Mouse (Mus musculus) ES-Bruce4 (cell line): ENCODE measurements at regions not wholly inside any gene's neighbourhood (a gene's known extent, or its start where the extent isn't known, plus 50 kb on each side); places are given as distances from the start of the nearest gene placed in this dataset.
"Not testable (repeated sequence)": the region's sequence is repeated elsewhere in the genome, so short reads cannot be mapped to it uniquely, and the experiment has no call there.

Experiments
- H3K27ac ChIP-seq: 2 replicates; pipeline ENCODE4 v1.5.1; 2012; ENCODE audit warnings: low read length, inconsistent platforms; ENCODE audit not compliant: insufficient read depth
- H3K27me3 ChIP-seq: 2 replicates; pipeline ENCODE4 v1.6.1; 2012; ENCODE audit warnings: mild to moderate bottlenecking, low read length, inconsistent platforms; ENCODE audit not compliant: control insufficient read depth, poor library complexity, insufficient read depth, severe bottlenecking
- H3K36me3 ChIP-seq: 2 replicates; pipeline ENCODE4 v1.6.1; 2012; ENCODE audit warnings: inconsistent platforms, mild to moderate bottlenecking, low read length, moderate library complexity; ENCODE audit not compliant: control insufficient read depth, poor library complexity, insufficient read depth, severe bottlenecking
- H3K4me1 ChIP-seq: one replicate; pipeline ENCODE4 v1.8.1; 2011; ENCODE audit warnings: low read length; ENCODE audit not compliant: control insufficient read depth, insufficient read depth
- H3K4me3 ChIP-seq: 2 replicates; pipeline ENCODE4 v1.5.1; 2011; ENCODE audit warnings: low read depth, mild to moderate bottlenecking, low read length
- H3K9ac ChIP-seq: 2 replicates; pipeline ENCODE4 v1.6.1; 2012; ENCODE audit warnings: low read depth, mild to moderate bottlenecking, inconsistent platforms; ENCODE audit not compliant: poor library complexity, severe bottlenecking
- H3K9me3 ChIP-seq: replicated peaks from 2 replicates; pipeline ENCODE4 v1.6.1; 2012; ENCODE audit warnings: mild to moderate bottlenecking, low read length, inconsistent platforms; ENCODE audit not compliant: control insufficient read depth, poor library complexity, insufficient read depth, severe bottlenecking
- CTCF ChIP-seq: IDR thresholded peaks from one replicate; pipeline ENCODE4 v1.8.1; 2011; ENCODE audit warnings: low read depth, low read length
- EP300 ChIP-seq: IDR thresholded peaks from 2 replicates; pipeline ENCODE4 v1.6.1; 2011; ENCODE audit warnings: low read depth, low read length; ENCODE audit not compliant: insufficient read depth
- POLR2A ChIP-seq: IDR thresholded peaks from one replicate; pipeline ENCODE4 v1.8.1; 2011; ENCODE audit warnings: low read length; ENCODE audit not compliant: insufficient read depth

DNA sequence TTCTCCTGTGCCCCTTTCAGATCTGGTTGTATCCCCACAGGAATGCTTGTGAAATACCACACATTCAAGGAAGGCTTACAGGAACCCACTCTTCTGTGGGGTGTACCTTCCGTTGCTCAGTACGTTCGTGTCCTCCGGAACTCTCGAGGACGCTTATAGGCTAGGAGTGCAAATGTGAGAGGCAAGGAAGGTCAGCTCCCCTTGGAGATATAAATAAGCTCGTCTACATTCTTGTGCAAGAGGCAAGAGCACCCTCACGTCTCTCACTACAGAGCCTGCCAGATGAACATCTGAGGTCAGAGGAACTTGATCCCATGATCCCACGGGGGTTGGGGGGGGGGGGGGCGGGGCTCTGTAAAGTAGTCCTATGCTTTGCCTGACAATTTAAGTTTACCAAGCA is 382.0 kb upstream of the Arid1b start:
- no peak overlapping the region for H3K9ac ChIP-seq
- H3K4me3 ChIP-seq: no peak overlapping the region
- H3K27ac ChIP-seq: no peak overlapping the region
- H3K27me3 ChIP-seq: no peaks in the 10 kb centered on the region
- no peaks in the 10 kb centered on the region for H3K36me3 ChIP-seq
- TF ChIP-seq CTCF (no peak), EP300 (no peak), POLR2A (no peak)
- H3K4me1 ChIP-seq: no peaks in the 10 kb centered on the region
- 0 out of 2 replicates have a peak, but pooled peaks cover 2% of the 10 kb centered on the region for H3K9me3 ChIP-seq

- Histone ChIP-seq H3K4me1 (no peaks in the 10 kb centered on the region), H3K36me3 (no peaks in the 10 kb centered on the region), H3K27me3 (no peaks in the 10 kb centered on the region), H3K4me3 (no peak overlapping the region), H3K27ac (no peak overlapping the region), H3K9me3 (0 out of 2 replicates have a peak, but pooled peaks cover 2% of the 10 kb centered on the region), H3K9ac (no peak overlapping the region)
- no peak for TF ChIP-seq EP300
- no peak for TF ChIP-seq POLR2A
- TF ChIP-seq CTCF: no peak
Observed at GRCm38 (mm10) chr17:4612741-4613140, 381.4 kb upstream of the Arid1b start.

GRCm38 (mm10) chr17:4620361-4620760 is 373.8 kb upstream of the Arid1b start:
- Histone ChIP-seq H3K27ac (no peak overlapping the region), H3K27me3 (no peaks in the 10 kb centered on the region), H3K9ac (no peak overlapping the region), H3K9me3 (no peaks in the 10 kb centered on the region), H3K36me3 (no peaks in the 10 kb centered on the region), H3K4me1 (no peaks in the 10 kb centered on the region), H3K4me3 (no peak overlapping the region)
- TF ChIP-seq CTCF (no peak), POLR2A (no peak), EP300 (no peak)

DNA sequence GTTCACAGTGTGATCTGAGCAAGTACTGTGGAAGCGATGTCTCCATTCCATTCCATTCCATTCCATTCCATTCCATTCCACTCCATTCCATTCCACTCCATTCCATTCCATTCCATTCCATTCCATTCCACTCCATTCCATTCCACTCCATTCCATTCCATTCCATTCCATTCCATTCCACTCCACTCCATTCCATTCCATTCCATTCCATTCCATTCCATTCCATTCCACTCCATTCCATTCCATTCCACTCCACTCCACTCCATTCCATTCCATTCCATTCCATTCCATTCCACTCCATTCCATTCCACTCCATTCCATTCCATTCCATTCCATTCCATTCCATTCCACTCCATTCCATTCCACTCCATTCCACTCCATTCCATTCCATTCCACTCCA is 368.0 kb upstream of the Arid1b start:
- not testable (repeated sequence) for H3K9me3 ChIP-seq, H3K4me1 ChIP-seq, H3K27ac ChIP-seq, H3K36me3 ChIP-seq, H3K9ac ChIP-seq, H3K27me3 ChIP-seq, H3K4me3 ChIP-seq

- Histone ChIP-seq H3K4me1 (no peaks in the 10 kb centered on the region), H3K36me3 (no peaks in the 10 kb centered on the region), H3K9ac (no peak overlapping the region), H3K9me3 (no peaks in the 10 kb centered on the region), H3K4me3 (no peak overlapping the region), H3K27me3 (peaks cover 2% of the 10 kb centered on the region; the same call in 1 of the 2 replicates), H3K27ac (no peak overlapping the region)
- no peak for TF ChIP-seq EP300
- TF ChIP-seq CTCF: no peak
- no peak for TF ChIP-seq POLR2A
Observed at GRCm38 (mm10) chr17:4627542-4627941, 366.6 kb upstream of the Arid1b start.

GRCm38 (mm10) chr17:4631122-4631521 is 363.0 kb upstream of the Arid1b start:
- H3K9me3 ChIP-seq: no peaks in the 10 kb centered on the region
- H3K4me3 ChIP-seq: no peak overlapping the region
- TF ChIP-seq POLR2A (no peak), EP300 (no peak), CTCF (no peak)
- no peak overlapping the region for H3K9ac ChIP-seq
- no peak overlapping the region for H3K27ac ChIP-seq
- H3K4me1 ChIP-seq: no peaks in the 10 kb centered on the region
- H3K36me3 ChIP-seq: no peaks in the 10 kb centered on the region
- H3K27me3 ChIP-seq: peaks cover 2% of the 10 kb centered on the region; the same call in 1 of the 2 replicates

GRCm38 (mm10) chr17:4632506-4632905 is 361.6 kb upstream of the Arid1b start:
- H3K36me3 ChIP-seq: no peaks in the 10 kb centered on the region
- no peak overlapping the region for H3K27ac ChIP-seq
- no peaks in the 10 kb centered on the region for H3K4me1 ChIP-seq
- no peaks in the 10 kb centered on the region; the same call in 1 of the 2 replicates for H3K27me3 ChIP-seq
- TF ChIP-seq POLR2A: no peak
- no peaks in the 10 kb centered on the region for H3K9me3 ChIP-seq
- no peak overlapping the region for H3K4me3 ChIP-seq
- no peak overlapping the region for H3K9ac ChIP-seq
